Mouse (Mus musculus): Measurements from ENCODE around the gene Gm6370. TPM values are rescaled to one million over a fixed set of nuclear protein-coding genes. Genes with fewer than 3 reads are reported as not detected.

Gm6370 gene
- not detected in 2 replicates for polyA plus RNA-seq (2012; rRNA removed)

GRCm38 (mm10) chr5:146491063-146491462 lies at the start of gene Gm6370:
TSS of gene Gm6370 (plus strand) at chr5:146491363.

GRCm38 (mm10) chr5:146481665-146482064 lies 9.5 kb upstream of the Gm6370 start, which contains the start of gene Gm6408:
TSS of gene Gm6408 (plus strand) at chr5:146481965.

GRCm38 (mm10) chr5:146502099-146502498 lies 10.9 kb downstream of the Gm6370 start, which contains the start of gene 4930449I24Rik:
TSS of gene 4930449I24Rik (plus strand) at chr5:146502399.

GRCm38 (mm10) chr5:146513823-146514222 lies 22.7 kb downstream of the Gm6370 start, which contains the start of gene Gm3402:
TSS of gene Gm3402 (plus strand) at chr5:146514123.

GRCm38 (mm10) chr5:146525501-146525900 lies 34.3 kb downstream of the Gm6370 start, which contains the start of gene Gm3404:
TSS of gene Gm3404 (plus strand) at chr5:146525801.

GRCm38 (mm10) chr5:146537347-146537746 lies 46.2 kb downstream of the Gm6370 start, which contains the start of gene Gm3409:
TSS of gene Gm3409 (plus strand) at chr5:146537647.

Other genes with a start within 250 kb of the Gm6370 start
- 23.5 and 24.5 TPM in 2 replicates for gene Wasf3, start 106.4 kb upstream of the Gm6370 start, polyA plus RNA-seq (2012; rRNA removed)
- gene Gm6408, start 9.4 kb upstream of the Gm6370 start, polyA plus RNA-seq (2012; rRNA removed) = 0.04 and 0.08 TPM in 2 replicates
- gene 4930449I24Rik, start 11.0 kb downstream of the Gm6370 start, polyA plus RNA-seq (2012; rRNA removed) = not detected in 2 replicates
- not detected in 2 replicates for gene Gm3402, start 22.8 kb downstream of the Gm6370 start, polyA plus RNA-seq (2012; rRNA removed)
- not detected in 2 replicates for gene Gm3404, start 34.4 kb downstream of the Gm6370 start, polyA plus RNA-seq (2012; rRNA removed)
- not detected in 2 replicates for gene Gm3409, start 46.3 kb downstream of the Gm6370 start, polyA plus RNA-seq (2012; rRNA removed)
- gene Gm3415, start 64.8 kb downstream of the Gm6370 start, polyA plus RNA-seq (2012; rRNA removed) = not detected in 2 replicates
- 10.8 and 11.7 TPM in 2 replicates for gene Gpr12, start 93.9 kb downstream of the Gm6370 start, polyA plus RNA-seq (2012; rRNA removed)

Data from central nervous system, embryonic 14 days (tissue).